Mouse (Mus musculus): Measurements from ENCODE around the gene Nudt3. TPM values are rescaled to one million over a fixed set of nuclear protein-coding genes. Genes with fewer than 3 reads are reported as not detected.
A peak's percentile ranks its signal among the peaks of the same experiment; 100 is the strongest.
"Not testable (repeated sequence)": the region's sequence is repeated elsewhere in the genome, so short reads cannot be mapped to it uniquely, and the experiment has no call there.

The Nudt3 gene
- total RNA-seq, 2 experiments from 2014 or later: 11.3 to 43.1 TPM

- no peak for ATAC-seq (replicated peaks; ENCODE audit: low FRiP score, poor library complexity, severe bottlenecking)
Observed at GRCm38 (mm10) chr17:27636132-27637020, 13.1 kb upstream of the Nudt3 start, which contains the start of gene Rps10. Gene Rps10 (minus strand): TSS chr17:27636669.

GRCm38 (mm10) chr17:27635575-27635903, 12.2 kb upstream of the Nudt3 start:
- ATAC-seq (replicated peaks; ENCODE audit: low FRiP score, poor library complexity, severe bottlenecking): not testable (repeated sequence)

DNA sequence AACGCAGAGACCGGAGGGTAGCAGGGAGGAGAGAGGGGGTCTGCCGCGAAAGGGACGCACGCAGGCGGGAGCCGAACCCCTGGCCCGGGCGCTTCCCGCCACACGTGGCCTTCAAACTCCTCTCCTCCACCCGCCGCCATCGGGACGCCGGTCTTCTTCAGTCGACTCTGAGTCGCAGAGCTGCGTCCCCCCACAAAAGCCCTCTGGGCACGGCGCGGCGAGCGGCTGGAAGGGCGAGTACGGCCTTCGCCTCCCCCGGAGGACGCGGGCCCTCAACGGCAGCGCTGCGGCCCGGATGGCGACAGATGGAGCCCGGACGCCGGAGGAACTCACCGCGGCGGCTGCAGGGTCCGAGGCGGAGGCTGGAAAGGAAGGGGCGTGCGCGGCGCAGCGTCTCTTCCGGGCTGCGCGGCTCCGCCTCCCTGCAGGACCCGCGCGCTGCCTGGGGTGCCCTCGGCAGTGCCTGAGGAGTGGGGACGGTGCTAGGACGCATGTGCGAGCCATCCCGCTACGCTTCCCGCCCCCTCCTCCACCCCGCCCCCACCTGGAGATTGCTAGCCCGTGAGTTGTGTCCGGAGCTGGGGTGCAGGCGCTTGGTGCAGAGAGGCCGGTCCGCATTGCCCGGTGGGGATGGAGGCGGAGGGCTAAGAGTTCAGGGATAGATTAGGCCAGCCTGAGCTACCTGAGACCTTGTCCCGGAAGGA, 11.7 kb upstream of the Nudt3 start, which contains the start of gene RPS10-NUDT3:
Gene RPS10-NUDT3, minus strand, starts transcription at position 352 of the 704 bp plus-strand sequence.
- ATAC-seq (replicated peaks; ENCODE audit: low FRiP score, poor library complexity, severe bottlenecking): peak; percentile 94

- ATAC-seq (replicated peaks; ENCODE audit: low FRiP score, poor library complexity, severe bottlenecking): peak; percentile 71
Observed at GRCm38 (mm10) chr17:27629249-27630020, 6.1 kb upstream of the Nudt3 start.

DNA sequence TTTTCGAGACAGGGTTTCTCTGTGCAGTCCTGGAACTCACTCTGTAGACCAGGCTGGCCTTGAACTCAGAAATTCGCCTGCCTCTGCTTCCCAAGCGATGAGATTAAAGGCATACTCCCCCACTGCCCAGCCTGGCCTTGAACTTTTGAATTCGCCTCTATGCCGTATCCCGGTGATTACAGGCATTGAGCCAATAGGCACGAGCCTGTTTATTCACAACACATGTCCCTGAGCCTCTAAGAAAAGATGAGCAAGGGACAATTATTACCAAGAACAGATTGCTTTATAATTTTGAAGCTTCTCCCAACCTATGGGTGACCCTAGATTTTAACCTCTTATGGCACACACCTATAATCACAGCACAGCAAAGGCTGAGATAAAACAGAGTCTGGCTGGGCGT, 5.1 kb upstream of the Nudt3 start:
- ATAC-seq (replicated peaks; ENCODE audit: low FRiP score, poor library complexity, severe bottlenecking): no peak

DNA sequence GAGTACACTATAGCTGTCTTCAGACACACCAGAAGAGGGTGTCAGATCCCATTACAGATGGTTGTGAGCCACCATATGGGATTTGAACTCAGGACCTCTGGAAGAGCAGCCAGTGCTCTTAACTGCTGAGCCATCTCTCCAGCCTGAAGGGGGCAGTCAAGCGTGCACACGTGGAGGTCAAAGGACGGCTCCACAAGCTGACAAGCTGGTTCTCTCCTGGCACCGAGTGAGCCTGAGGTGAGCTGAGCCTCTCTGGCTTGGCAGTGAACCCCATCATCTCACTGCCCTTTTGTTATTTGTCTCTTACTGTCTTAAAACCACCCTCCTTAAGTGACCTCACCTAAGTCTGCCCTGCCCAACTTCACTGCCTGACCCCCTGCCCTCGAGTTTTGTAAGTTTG, 4.2 kb upstream of the Nudt3 start:
- no peak for ATAC-seq (replicated peaks; ENCODE audit: low FRiP score, poor library complexity, severe bottlenecking)

DNA sequence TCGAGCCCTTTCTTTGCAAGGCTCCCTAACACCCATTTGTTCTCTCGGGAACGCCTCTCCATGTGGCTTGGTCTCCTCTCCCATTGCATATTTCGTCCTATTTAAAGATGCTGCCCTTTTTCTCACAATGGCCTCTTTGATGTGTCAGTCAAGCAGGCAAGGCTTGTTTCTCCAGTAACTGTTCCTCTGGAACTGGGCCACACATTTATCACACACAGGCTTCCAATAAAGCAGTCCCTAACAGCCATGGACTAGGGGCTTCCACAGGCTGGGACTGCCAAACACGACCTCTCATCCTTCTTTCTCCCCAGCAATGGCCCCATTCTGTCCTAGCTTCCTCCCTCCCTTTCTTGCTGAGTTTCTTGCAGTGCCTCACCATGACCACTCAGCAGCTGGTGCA, 3.4 kb upstream of the Nudt3 start:
- ATAC-seq (replicated peaks; ENCODE audit: low FRiP score, poor library complexity, severe bottlenecking): no peak

DNA sequence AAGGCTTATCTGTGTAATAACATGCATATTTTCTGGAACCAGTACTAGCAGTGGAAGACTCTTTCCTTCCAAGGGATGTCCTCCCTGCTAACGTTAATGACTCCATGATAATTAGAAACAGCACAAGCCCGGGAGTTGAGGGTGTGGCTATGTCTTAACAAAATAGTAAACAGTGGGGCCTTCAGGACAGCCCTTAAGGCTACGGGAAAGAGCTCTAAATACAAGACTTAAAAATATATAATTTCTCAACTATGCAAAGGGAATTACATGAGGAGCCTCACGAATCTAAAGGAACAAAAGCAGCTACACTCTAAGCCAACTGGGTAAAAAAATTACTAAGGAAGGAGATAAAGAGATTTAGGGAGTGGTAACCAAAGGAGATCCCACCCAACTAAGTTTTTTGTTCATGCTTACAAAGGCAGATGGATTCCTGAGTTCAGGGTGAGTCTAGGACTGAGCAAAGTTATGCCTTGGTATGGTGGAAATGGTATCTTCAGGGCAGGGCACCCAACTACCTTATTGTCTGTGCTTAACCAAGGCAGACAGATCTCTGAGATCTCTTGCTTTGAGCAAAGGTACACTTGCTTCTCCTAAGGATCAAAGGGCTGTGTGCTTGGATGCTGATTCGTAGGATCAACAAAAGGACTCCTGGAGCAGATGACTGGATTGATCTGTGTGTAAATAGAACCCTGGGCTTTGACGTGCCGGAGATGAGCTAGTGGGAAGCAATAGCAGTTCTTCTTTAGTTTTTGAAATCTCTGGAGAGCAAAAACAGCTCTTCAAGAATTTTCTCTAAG, 2.4 kb upstream of the Nudt3 start:
- ATAC-seq (replicated peaks; ENCODE audit: low FRiP score, poor library complexity, severe bottlenecking): no peak

DNA sequence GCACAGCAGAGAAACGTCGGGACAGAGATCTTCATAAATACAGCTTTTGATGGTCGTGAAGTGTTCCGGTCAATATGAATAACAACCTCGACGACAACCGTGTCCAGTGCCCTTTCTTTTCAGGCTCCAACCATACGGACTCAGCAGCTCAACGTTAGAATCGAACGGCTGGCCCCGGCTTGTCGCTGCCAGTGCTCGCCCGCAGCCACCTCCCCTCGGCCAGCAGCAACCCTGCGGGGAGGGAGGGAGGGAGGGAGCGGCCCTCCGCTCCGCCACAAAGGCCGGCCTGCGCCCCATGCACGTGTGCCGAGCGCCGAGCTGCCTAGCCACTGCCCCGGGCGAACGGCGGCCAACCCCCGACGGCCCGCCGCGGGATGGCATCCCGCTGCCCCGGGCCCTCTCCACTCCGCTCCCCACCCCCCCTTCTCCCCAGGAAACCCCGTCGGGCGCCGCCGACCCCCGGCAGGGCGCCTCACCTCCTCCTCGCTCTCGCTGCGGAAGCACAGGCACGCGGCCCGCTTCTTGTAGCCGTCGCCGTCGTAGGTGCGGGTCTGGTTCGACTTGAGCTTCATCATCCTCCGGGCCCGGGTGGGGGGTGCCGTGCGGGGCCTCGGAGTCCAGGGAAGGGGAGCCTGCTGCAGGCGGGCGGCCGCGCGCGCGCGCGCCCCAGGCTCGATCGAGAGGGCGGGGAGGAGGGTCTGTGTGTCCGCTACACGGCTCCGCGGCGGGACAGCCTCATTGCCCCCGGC, 510 bp downstream of the Nudt3 start:
- ATAC-seq (replicated peaks; ENCODE audit: low FRiP score, poor library complexity, severe bottlenecking): peak; percentile 83

GRCm38 (mm10) chr17:27621705-27622531, 1.4 kb downstream of the Nudt3 start:
- no peak for ATAC-seq (replicated peaks; ENCODE audit: low FRiP score, poor library complexity, severe bottlenecking)

DNA sequence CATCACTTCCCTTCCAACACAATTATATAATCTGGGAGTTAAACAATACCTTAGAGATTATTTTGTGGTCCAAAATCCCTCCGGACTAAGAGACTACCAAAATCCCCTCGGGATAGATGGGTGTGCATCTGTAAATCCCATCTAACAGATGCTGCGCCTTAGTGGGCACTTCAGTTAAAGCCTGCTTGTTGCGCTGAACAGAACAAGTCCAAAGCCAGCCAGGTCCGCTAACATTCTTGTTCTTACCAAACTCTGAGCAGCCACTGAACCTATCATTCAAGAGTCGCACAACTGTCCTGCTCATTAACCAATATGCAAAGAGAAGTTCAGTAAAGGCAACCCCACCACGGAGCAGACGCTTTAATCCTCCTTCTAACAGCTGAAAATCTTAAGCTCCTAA, 2.1 kb downstream of the Nudt3 start:
- ATAC-seq (replicated peaks; ENCODE audit: low FRiP score, poor library complexity, severe bottlenecking): no peak

- no peak for ATAC-seq (replicated peaks; ENCODE audit: low FRiP score, poor library complexity, severe bottlenecking)
Observed at GRCm38 (mm10) chr17:27615388-27615787, 7.9 kb downstream of the Nudt3 start.

DNA sequence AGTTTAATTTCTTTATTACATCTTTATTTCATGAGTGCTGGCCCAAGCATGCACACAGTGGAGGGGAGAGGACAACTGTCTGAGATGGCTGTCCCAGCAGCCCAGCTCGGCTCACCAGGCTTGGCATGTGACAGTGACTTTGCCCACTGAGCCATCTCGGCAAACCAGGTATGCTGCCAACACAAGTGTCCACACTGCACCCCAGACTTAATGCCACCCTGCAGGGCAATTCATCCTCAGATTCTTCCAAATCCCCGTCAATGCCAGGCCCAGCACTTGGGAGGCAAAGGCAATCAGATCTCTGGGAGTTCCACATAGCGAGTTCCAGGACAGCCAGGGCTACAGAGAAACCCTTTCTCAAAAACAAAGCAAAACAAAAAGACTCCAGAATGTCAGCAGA, 10.3 kb downstream of the Nudt3 start:
- ATAC-seq (replicated peaks; ENCODE audit: low FRiP score, poor library complexity, severe bottlenecking): no peak

DNA sequence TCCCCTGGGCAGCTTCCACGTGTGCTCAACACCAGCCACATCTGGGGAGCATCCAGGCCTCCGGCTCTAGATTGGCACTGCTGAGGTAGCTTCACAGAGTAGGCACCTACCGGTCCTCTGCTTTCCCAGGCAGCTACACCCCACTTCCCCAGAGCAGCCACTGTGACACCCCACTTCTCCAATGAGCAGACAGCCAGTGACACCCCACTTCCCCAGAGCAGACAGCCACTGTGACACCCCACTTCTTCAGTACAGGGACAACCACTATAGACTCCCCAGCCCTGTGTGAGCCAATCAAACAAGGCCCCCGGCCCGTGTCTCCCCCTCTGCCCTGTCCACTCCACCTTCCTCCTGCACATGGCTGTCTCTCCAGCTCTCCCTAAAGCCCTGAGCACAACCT, 11.3 kb downstream of the Nudt3 start:
- 0 out of 2 replicates have a peak, but pooled peaks have one; percentile 31 for ATAC-seq (replicated peaks; ENCODE audit: low FRiP score, poor library complexity, severe bottlenecking)

DNA sequence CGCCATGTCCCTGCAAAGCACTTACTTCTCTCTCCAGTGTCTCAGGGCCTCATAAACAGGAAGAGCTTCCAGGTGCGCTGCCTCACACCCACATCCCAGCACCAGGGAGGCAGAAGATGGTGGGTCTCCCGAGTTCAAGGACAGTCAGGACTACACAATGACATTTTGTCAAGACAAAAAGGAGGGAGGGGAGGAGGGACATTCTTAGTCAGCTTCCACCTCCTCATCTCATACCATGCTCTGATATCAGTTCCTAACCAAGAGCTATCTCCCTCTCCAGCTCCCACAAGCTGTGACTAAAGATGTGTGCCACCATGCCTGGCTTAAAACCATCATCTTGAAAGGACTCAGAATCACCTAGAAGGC, 11.8 kb downstream of the Nudt3 start:
- no peak for ATAC-seq (replicated peaks; ENCODE audit: low FRiP score, poor library complexity, severe bottlenecking)

- ATAC-seq (replicated peaks; ENCODE audit: low FRiP score, poor library complexity, severe bottlenecking): no peak
Observed at GRCm38 (mm10) chr17:27610679-27611518, 12.4 kb downstream of the Nudt3 start.

DNA sequence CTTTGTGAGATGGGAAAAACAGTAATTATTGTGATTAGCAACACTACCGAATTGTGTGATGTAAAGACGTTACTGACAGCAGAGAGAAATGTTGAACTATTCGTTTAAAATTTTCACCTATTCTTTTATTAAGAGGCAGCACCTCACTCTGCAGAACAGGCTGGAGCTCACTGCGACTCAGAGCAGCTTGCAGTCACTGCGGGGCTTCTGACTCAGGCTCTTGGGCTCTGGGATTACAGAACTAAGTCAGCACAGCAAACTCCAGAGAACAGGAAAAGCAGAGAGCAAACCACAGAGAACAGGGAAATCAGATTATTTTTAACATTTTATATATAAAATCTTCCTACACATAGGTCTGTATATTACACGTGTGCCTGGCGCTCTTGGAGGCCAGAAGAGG, 13.7 kb downstream of the Nudt3 start:
- ATAC-seq (replicated peaks; ENCODE audit: low FRiP score, poor library complexity, severe bottlenecking): no peak
